Mouse (Mus musculus) adrenal gland, postnatal 36 days (tissue): Measurements from ENCODE around the gene Lgals8. TPM values are rescaled to one million over a fixed set of nuclear protein-coding genes. Genes with fewer than 3 reads are reported as not detected.
A peak's percentile ranks its signal among the peaks of the same experiment; 100 is the strongest.

ENCODE experiments used
- DNase-seq, 2 experiments: peaks; one replicate each; pipeline ENCODE4 v3.0.0; 2021; ENCODE audit warnings: mixed read lengths in 1 of 2
- total RNA-seq, 2 experiments: library from RNA; stranded (reverse); gene quantifications; 2 replicates each; pipeline ENCODE4 v1.2.3; 2021

The Lgals8 gene
- total RNA-seq, 2 experiments from 2014 or later = 82.0 to 87.1 TPM

GRCm38 (mm10) chr13:12460881-12461729, 3.6 kb downstream of the Lgals8 start:
- peak; percentile 98 for DNase-seq

- peak; percentile 71 to 82 for DNase-seq
Measured at GRCm38 (mm10) chr13:12460443-12460842, 4.3 kb downstream of the Lgals8 start.

- DNase-seq = no peak
Measured at GRCm38 (mm10) chr13:12456711-12457110, 8.0 kb downstream of the Lgals8 start.

- DNase-seq = no peak
Measured at GRCm38 (mm10) chr13:12454686-12455390, 9.9 kb downstream of the Lgals8 start.

- no peak for DNase-seq
Measured at GRCm38 (mm10) chr13:12453150-12453549, 11.6 kb downstream of the Lgals8 start.

- DNase-seq = peak; percentile 12 to 55
Measured at GRCm38 (mm10) chr13:12442008-12442587, 22.6 kb downstream of the Lgals8 start.

GRCm38 (mm10) chr13:12440813-12441212, 23.9 kb downstream of the Lgals8 start:
- DNase-seq = no peak

- no peak for DNase-seq
Measured at GRCm38 (mm10) chr13:12439586-12439985, 25.2 kb downstream of the Lgals8 start.

GRCm38 (mm10) chr13:12433843-12434242, 30.9 kb downstream of the Lgals8 start:
- DNase-seq = peak in 1 of 2 experiments; percentile 15

GRCm38 (mm10) chr13:12428556-12428955, 36.2 kb downstream of the Lgals8 start:
- no peak for DNase-seq

- no peak for DNase-seq
Measured at GRCm38 (mm10) chr13:12420596-12420995, 44.1 kb downstream of the Lgals8 start.

- DNase-seq = peak in 1 of 2 experiments; percentile 4
Measured at GRCm38 (mm10) chr13:12412016-12412415, 52.7 kb downstream of the Lgals8 start.

- DNase-seq = no peak
Measured at GRCm38 (mm10) chr13:12408343-12409066, 56.2 kb downstream of the Lgals8 start.

GRCm38 (mm10) chr13:12395571-12395970, 69.2 kb downstream of the Lgals8 start:
- DNase-seq = peak in 1 of 2 experiments; percentile 10

GRCm38 (mm10) chr13:12394609-12395505, 69.9 kb downstream of the Lgals8 start, which contains the start of gene Heatr1:
Gene Heatr1 (plus strand): TSS chr13:12395027.
- peak; percentile 91 to 92 for DNase-seq

Other genes with a start within 250 kb of the Lgals8 start
- gene Mtr, start 206.8 kb downstream of the Lgals8 start, total RNA-seq = 10 to 100 TPM; 20.0 to 20.3 TPM
- under 1 TPM; 0.10 to 0.59 TPM for gene Actn2, start 124.2 kb downstream of the Lgals8 start, total RNA-seq
- 10 to 100 TPM; 33.4 to 50.1 TPM for gene Heatr1, start 69.9 kb downstream of the Lgals8 start, total RNA-seq
- gene Edaradd, start 55.5 kb upstream of the Lgals8 start, total RNA-seq = under 1 TPM; 0.03 to 0.07 TPM
- gene Ero1lb, start 100.9 kb upstream of the Lgals8 start, total RNA-seq = 10 to 100 TPM; 18.1 to 22.8 TPM